Mouse (Mus musculus) stomach, postnatal 0 days (tissue): ENCODE data around the gene Cmtm2a. TPM values are rescaled to one million over a fixed set of nuclear protein-coding genes. Genes with fewer than 3 reads are reported as not detected.
"Not testable (repeated sequence)": the region's sequence is repeated elsewhere in the genome, so short reads cannot be mapped to it uniquely, and the experiment has no call there.

Experiments used
- ATAC-seq: fragments of 200-750 bp; cut with Nextera tagmentation; 2 replicates; pipeline ENCODE4 v1.8.0; 2017; ENCODE audit not compliant: low FRiP score, low TSS enrichment
- DNase-seq: peaks from one replicate; pipeline ENCODE4 v3.0.0-alpha.2; 2016; ENCODE audit warnings: low spot score
- H3K27ac ChIP-seq: fragments of 300-500 bp; sonication (generic); replicated peaks from 2 replicates; pipeline ENCODE4 v1.5.1; 2014; ENCODE audit warnings: mild to moderate bottlenecking, control low read depth
- H3K27me3 ChIP-seq: fragments of 300-500 bp; sonication (generic); 2 replicates; pipeline ENCODE4 v1.6.1; 2014; ENCODE audit warnings: low read length; ENCODE audit not compliant: control insufficient read depth, insufficient read depth
- H3K36me3 ChIP-seq: fragments of 300-500 bp; sonication (generic); 2 replicates; pipeline ENCODE4 v1.6.1; 2014; ENCODE audit warnings: low read length, mixed read lengths; ENCODE audit not compliant: control insufficient read depth, insufficient read depth
- H3K4me1 ChIP-seq: fragments of 300-500 bp; sonication (generic); replicated peaks from 2 replicates; pipeline ENCODE4 v1.6.1; 2014; ENCODE audit warnings: antibody characterized with exemption; ENCODE audit not compliant: control insufficient read depth, insufficient read depth
- H3K4me2 ChIP-seq: fragments of 300-500 bp; sonication (generic); replicated peaks from 2 replicates; pipeline ENCODE4 v1.6.1; 2014; ENCODE audit warnings: low read depth, mild to moderate bottlenecking, control low read depth, moderate library complexity
- H3K4me3 ChIP-seq: fragments of 300-500 bp; sonication (generic); 2 replicates; pipeline ENCODE4 v1.5.1; 2014; ENCODE audit warnings: low read depth, low read length, control low read depth
- H3K9ac ChIP-seq: fragments of 300-500 bp; sonication (generic); 2 replicates; pipeline ENCODE4 v1.6.1; 2014; ENCODE audit warnings: mild to moderate bottlenecking, low read length, control low read depth, mixed read lengths
- H3K9me3 ChIP-seq: fragments of 300-500 bp; sonication (generic); 2 replicates; pipeline ENCODE4 v1.6.1; 2016; ENCODE audit warnings: low read length; ENCODE audit not compliant: control insufficient read depth
- CTCF ChIP-seq: IDR thresholded peaks from 2 replicates; pipeline ENCODE4 v1.5.1; 2016; ENCODE audit warnings: antibody characterized with exemption, low read depth, mild to moderate bottlenecking, moderate library complexity
- EP300 ChIP-seq: optimal IDR thresholded peaks from 2 replicates; pipeline ENCODE3; 2016; ENCODE audit warnings: antibody characterized with exemption
- WGBS: fragments of 180-500 bp; shearing (Covaris S2); extraction: QIAGEN DNeasy Blood & Tissue Kit; methylation state at CpG from one replicate; pipeline ENCODE4 v1.1.7; 2014; 5-methylcytosine and 5-hydroxymethylcytosine counted together
- polyA plus RNA-seq: library from polyadenylated mRNA; unstranded; fragments of >200 nt; fragmentation: Nextera tagmentation; extraction: Ambion mirVana; gene quantifications from 2 replicates; pipeline ENCODE4 v1.2.1, GENCODE M21; 2015

Gene Cmtm2a
- polyA plus RNA-seq, 1 experiment from 2014 or later = not detected

GRCm38 (mm10) chr8:104332665-104333631, 40.0 kb upstream of the Cmtm2a start:
- no peaks in the 10 kb centered on the region for H3K27me3 ChIP-seq
- TF ChIP-seq EP300 (no peak), CTCF (no peak)
- no peak overlapping the region for H3K27ac ChIP-seq
- no peak for ATAC-seq
- no peak overlapping the region for H3K4me3 ChIP-seq
- no peaks in the 10 kb centered on the region for H3K4me1 ChIP-seq
- peak; percentile 5 for DNase-seq
- WGBS = 64% methylated on average over 5 of the region's 5 CpGs
- H3K9ac ChIP-seq = no peak overlapping the region
- no peaks in the 10 kb centered on the region for H3K36me3 ChIP-seq
- no peak overlapping the region for H3K4me2 ChIP-seq
- H3K9me3 ChIP-seq = no peaks in the 10 kb centered on the region

GRCm38 (mm10) chr8:104321930-104322329, 28.9 kb upstream of the Cmtm2a start, which contains the start of gene Cmtm2b:
Cmtm2b (plus strand) TSS chr8:104322230.
- H3K4me3 ChIP-seq, H3K4me2 ChIP-seq, H3K27me3 ChIP-seq, DNase-seq, H3K36me3 ChIP-seq, ATAC-seq, H3K4me1 ChIP-seq, H3K9me3 ChIP-seq, H3K9ac ChIP-seq, H3K27ac ChIP-seq: not testable (repeated sequence)
- WGBS = 89% methylated on average over 12 of the region's 12 CpGs

- not testable (repeated sequence) for H3K9me3 ChIP-seq, H3K4me3 ChIP-seq, H3K27ac ChIP-seq, ATAC-seq, H3K36me3 ChIP-seq, DNase-seq, H3K9ac ChIP-seq, H3K4me1 ChIP-seq, H3K27me3 ChIP-seq, H3K4me2 ChIP-seq
- 75% methylated on average over 8 of the region's 11 CpGs for WGBS
Observed at GRCm38 (mm10) chr8:104321267-104321666, 28.3 kb upstream of the Cmtm2a start, which contains the start of gene Gm11020. Gm11020 (plus strand) TSS chr8:104321567.

- ATAC-seq = no peak
- Histone ChIP-seq H3K27me3 (no peaks in the 10 kb centered on the region), H3K27ac (no peak overlapping the region), H3K4me2 (no peak overlapping the region), H3K4me3 (no peak overlapping the region), H3K9ac (no peak overlapping the region), H3K36me3 (no peaks in the 10 kb centered on the region), H3K4me1 (no peaks in the 10 kb centered on the region), H3K9me3 (no peaks in the 10 kb centered on the region)
- DNase-seq = no peak
- TF ChIP-seq CTCF (peak; percentile 69), EP300 (no peak)
- WGBS = 47% methylated on average over 4 of the region's 4 CpGs
Observed at GRCm38 (mm10) chr8:104313311-104313710, 20.3 kb upstream of the Cmtm2a start.

GRCm38 (mm10) chr8:104312023-104312422, 19.0 kb upstream of the Cmtm2a start:
- WGBS = 71% methylated on average over 3 of the region's 3 CpGs
- H3K4me1 ChIP-seq, H3K9ac ChIP-seq, H3K4me2 ChIP-seq, DNase-seq, H3K4me3 ChIP-seq, H3K27ac ChIP-seq, H3K36me3 ChIP-seq, ATAC-seq, H3K9me3 ChIP-seq, H3K27me3 ChIP-seq: not testable (repeated sequence)

- not testable (repeated sequence) for ATAC-seq, H3K4me3 ChIP-seq, H3K9ac ChIP-seq, H3K36me3 ChIP-seq, H3K4me1 ChIP-seq, H3K4me2 ChIP-seq, DNase-seq, H3K9me3 ChIP-seq, H3K27ac ChIP-seq, H3K27me3 ChIP-seq
- WGBS = 87% methylated on average over 34 of the region's 36 CpGs
Observed at GRCm38 (mm10) chr8:104309441-104310155, 16.6 kb upstream of the Cmtm2a start, which contains the start of the genes Gm45711 and Cmtm1. Gm45711 (minus strand) TSS chr8:104310081. Cmtm1 (minus strand) TSS chr8:104310145.

- 39% methylated on average over 6 of the region's 6 CpGs for WGBS
- not testable (repeated sequence) for H3K36me3 ChIP-seq, H3K4me1 ChIP-seq, H3K27ac ChIP-seq, H3K27me3 ChIP-seq, DNase-seq, H3K4me2 ChIP-seq, H3K9ac ChIP-seq, H3K4me3 ChIP-seq, H3K9me3 ChIP-seq
- ATAC-seq = peak; percentile 45; the same call in 1 of the 2 replicates
Observed at GRCm38 (mm10) chr8:104308341-104308740, 15.4 kb upstream of the Cmtm2a start.
